Mouse (Mus musculus) testis, postnatal 10 days (tissue): ENCODE results near the gene Clrn2.
"Not testable (repeated sequence)": the region's sequence is repeated elsewhere in the genome, so short reads cannot be mapped to it uniquely, and the experiment has no call there.

Experiments used
- DNase-seq: peaks from one replicate; pipeline ENCODE4 v3.0.0; 2021; ENCODE audit warnings: low spot score

The Clrn2 gene

DNA sequence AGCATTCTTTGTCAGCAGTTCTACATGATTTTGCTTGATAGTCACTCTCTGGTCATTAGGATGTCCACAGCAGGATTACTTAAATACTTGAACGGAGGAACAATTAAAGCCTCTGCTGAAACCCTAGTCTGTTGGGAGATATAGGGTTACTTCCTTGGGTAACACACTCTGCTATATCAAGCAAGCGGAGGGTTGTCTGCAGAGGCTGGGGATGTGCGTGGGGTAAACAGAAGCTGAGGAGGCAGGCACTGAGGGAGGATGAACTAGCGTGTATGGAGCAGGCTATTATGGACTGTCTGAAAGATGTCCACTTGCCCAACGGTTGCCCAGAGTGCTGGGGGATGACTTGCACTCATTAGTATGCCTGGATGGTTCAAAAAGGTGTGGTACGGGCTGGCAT lies at the start of gene Clrn2:
Gene Clrn2, plus strand, starts transcription at position 301 of the 400 bp plus-strand sequence.
- no peak for DNase-seq

DNA sequence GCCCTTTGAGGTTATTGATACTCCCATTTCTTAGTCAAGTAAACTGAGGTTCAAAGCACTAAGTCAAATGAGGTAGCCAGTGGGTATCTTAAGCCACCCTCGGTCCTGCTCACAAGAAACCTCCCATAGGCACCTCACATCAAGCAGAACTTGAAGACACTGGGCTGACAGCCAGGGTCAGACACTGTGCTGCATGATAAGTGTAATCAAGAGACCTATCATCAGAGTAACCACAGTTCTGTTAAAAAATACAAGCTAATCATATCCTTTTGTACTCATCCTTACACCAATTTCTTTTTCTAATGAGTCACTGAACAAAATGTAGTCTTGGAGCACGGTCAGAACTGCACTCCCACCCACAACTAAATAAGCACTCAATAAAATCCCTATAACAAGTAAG lies 47.4 kb upstream of the Clrn2 start:
- DNase-seq, result no peak

- DNase-seq, result no peak
Observed at GRCm38 (mm10) chr5:45416478-45416877, 37.1 kb upstream of the Clrn2 start.

GRCm38 (mm10) chr5:45417859-45418443 lies 35.6 kb upstream of the Clrn2 start:
- no peak for DNase-seq

GRCm38 (mm10) chr5:45419841-45420638 lies 33.5 kb upstream of the Clrn2 start:
- peak; percentile 50 for DNase-seq

DNA sequence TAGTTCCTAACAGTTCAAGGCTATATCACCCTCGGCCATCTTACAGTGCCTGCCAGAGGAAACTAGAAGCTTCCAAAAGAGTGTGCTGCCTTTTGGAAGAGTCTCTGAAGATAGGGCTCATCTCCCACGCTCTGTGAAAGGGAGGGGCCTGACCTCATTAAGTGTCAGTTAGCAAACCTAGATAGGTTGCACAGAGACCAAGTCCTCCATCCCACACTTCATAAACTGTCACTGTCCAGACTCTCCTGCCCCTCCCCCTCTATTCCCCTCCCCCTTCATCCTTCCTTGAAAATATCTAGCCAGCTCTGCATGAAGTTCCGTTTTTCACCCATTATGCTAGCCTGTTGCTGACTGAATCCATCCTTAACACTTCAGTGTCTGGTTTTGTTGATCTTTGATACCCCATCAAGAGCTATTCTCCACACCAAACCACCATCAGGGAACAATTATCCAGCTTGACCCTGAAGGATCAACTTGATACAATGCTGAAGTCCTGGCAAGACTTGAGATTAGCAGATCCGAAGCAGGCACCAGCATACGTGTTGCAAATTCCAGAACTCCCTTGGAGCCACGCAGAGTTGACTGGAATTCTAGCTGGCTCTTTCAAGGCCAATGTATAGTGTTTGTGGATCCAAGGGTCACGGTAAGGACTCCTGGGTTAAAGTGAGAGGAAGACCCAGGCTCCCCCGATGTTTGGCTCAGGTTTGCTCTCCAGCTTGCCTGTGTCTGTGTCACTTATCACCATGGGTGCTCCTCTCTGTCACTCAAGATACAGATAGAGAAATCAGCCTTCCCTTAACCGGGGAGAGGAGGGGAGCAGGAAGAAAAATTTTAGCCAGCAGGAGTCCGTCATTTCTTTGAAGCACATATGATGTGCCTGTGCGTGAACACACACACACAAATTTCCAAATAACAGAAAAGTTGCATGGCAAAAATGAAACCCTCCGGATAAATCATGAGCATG lies 31.4 kb upstream of the Clrn2 start:
- no peak for DNase-seq

- peak; percentile 82 for DNase-seq
Observed at GRCm38 (mm10) chr5:45424021-45424886, 29.3 kb upstream of the Clrn2 start.

DNA sequence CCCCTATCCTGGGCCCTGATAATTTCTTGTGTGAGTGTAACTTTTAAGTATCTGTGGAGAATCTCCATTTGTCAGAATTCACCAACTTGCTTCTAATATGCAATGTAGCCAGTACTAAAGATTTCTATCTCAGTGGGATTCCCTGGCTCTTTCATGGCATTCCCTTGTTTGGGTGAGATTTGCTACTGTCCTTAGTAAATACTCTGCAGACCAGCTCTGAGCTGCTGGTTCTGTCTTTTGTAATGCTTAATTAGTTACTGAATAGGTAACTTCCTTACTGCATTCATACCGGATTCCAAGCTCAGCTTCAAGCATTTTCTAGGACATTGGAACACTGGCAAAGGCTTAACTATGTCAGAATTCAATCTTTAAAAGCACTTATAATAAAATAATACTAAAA lies 27.8 kb upstream of the Clrn2 start:
- not testable (repeated sequence) for DNase-seq

DNA sequence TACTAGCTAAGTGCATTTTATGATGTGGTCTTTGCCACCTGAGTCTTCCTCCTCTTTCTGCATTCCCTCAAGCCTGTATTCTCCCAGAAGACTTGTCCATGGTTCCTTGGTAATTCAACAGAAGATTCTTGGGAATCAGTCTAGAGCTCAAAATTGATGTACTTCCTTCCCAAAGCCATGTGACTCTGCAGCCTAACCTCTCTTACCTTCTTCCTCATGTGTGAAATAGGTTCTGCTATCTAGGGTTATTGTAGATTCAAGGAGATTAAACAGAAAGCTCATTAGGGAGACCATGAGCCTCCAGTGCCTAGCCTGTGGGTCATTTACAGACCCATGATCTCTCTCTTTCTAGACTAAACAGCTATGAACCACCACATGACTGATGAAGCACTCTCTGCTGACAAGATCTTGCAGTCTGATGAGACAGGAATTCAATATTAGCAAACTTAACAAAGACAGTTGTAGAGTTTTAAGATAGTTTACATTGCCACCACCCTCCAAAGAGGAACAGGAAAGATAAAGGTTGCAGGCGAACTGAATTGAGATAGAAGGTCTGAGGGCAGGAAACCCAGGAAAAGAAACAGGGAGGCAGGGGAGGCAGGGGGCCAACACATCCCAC lies 27.0 kb upstream of the Clrn2 start:
- no peak for DNase-seq

DNA sequence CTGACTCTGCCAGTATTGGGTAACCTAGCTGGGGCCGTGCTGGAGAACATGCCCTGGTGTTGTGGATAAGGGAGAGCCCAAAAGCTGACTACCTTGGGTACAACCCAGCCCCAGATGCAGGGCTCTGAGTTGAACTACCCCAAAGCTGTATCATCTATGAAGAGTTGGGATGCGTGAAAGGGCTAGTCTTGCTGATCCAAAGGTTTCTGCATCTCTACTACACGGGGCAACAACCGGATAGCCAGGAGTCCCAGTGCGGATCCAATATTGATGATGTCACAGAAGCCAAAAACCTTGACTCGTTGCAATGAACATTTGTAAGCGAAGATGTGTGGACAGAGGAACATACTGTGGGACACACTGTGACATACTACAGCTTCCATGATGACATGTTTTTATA lies 25.7 kb upstream of the Clrn2 start:
- no peak for DNase-seq

GRCm38 (mm10) chr5:45435967-45436950 lies 17.3 kb upstream of the Clrn2 start:
- DNase-seq, result no peak

GRCm38 (mm10) chr5:45437826-45438225 lies 15.7 kb upstream of the Clrn2 start:
- no peak for DNase-seq

- DNase-seq, result no peak
Observed at GRCm38 (mm10) chr5:45438301-45438700, 15.2 kb upstream of the Clrn2 start.

DNA sequence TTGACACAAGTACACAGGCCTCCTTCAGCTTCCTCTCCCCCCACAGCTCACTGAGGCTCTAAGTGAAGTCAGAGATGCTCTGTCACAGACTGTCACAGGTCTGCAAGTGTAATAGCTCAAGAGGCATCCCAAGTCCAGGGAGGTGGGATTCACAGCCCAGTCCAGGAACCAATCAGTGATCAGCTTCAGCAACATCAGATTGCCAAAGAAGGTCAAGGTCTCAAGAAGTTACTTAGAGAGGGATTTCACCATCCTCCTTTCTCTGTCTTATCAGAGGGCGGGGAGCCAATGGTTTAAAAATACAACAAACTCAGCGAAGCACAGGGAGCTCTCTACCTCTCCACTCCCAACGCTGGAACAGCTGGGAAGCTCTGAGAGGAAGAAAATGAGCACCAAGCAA lies 12.4 kb upstream of the Clrn2 start:
- no peak for DNase-seq

- DNase-seq, result no peak
Observed at GRCm38 (mm10) chr5:45441745-45442144, 11.8 kb upstream of the Clrn2 start.

DNA sequence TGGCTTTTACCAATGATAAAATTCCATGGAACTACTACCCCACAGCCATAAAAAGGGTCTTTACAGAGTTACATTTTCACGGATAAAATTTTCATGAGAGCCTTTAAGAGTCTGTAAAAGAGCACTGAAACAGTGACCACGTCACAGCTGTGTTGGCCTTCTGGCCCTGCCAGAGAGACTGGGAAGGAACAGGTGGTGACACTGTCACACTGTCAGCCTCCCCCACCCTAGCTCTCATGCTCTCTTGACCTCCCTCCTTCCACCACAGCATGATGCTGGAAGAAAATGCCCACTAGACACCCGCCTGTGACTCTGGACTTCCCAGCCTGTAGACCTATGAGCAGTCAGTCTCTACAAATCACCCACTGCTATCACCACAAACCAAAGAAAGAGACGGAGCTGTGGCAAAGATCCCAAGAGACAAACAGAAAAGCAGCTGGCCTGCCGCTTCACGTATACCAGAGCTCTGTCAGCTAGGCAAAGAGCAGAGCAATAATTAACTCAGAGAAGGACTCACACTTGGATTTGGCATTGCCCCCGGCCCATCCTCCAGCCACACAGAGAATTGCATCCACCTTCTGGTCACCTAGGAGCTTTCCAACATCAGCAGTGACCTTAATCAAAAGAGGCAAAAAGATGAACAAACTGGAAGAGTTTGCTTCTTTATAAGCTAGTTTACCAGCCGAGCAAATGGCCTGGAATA lies 9.3 kb upstream of the Clrn2 start:
- DNase-seq, result no peak

DNA sequence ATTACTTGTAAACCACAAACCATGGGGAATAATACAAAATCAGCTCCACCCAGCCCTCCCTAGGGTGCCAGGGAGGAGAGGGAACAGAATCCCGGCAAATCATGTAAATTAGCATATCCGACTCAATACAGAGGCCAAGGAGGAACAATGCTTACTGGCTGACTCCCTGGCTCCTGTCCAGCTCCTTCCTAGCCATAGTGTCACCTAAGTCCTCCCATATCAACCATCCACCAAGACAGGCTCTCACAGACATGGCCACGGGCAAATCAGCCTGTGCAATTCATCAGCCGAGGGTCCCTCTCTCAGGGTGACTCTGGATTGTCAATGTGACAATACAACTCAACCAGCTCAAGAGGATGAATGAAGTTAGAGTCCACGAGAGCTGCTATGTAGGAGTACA lies 4.9 kb upstream of the Clrn2 start:
- peak; percentile 55 for DNase-seq

- no peak for DNase-seq
Observed at GRCm38 (mm10) chr5:45449206-45449605, 4.3 kb upstream of the Clrn2 start.
